Mouse (Mus musculus): ENCODE measurements around the gene Smarce1. TPM values are rescaled to one million over a fixed set of nuclear protein-coding genes. Genes with fewer than 3 reads are reported as not detected.

Smarce1 gene
- total and polyA plus RNA-seq, 3 experiments = 149 to 464 (median 246) TPM

DNA sequence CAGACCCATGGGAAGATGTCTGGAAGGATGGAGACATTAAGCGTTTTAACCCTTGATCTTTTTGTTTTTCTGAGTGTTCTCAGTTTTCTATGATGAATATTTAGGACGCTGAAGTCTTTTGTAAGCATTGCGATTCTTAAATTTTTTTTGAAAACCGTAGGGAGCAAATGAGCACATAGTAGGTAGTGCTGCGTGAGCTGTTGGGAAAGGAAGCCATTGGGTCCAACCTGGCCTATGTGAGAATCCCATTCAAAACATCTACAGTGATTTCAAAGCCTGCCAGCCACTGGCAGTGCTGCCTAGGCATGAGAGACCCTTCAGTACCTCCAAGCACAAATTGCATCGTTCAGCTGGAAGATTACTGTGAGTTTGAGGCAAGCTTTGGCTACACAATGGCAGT lies 60.8 kb downstream of the Smarce1 start:
- Histone ChIP-seq H3K27me3 (replicated peaks) (no peaks in the 10 kb centered on the region), H3K4me1 (ENCODE audit: control insufficient read depth in 1 of 2, insufficient read depth in 2 of 2) (peaks cover 21 to 67% of the 10 kb centered on the region in 2 experiments), H3K9me3 (replicated peaks; ENCODE audit: low read length) (peaks cover 18% of the 10 kb centered on the region), H3K36me3 (replicated peaks in 1 of 2; ENCODE audit: control insufficient read depth in 1 of 2, insufficient read depth in 1 of 2, low read length in 1 of 2) (peaks cover 16 to 20% of the 10 kb centered on the region in 2 experiments), H3K9ac (ENCODE audit: insufficient read depth, low read depth) (peak overlapping the region; percentile 48; the same call in 1 of the 2 replicates), H3K79me2 (replicated peaks; ENCODE audit: control insufficient read depth, extremely low read depth, insufficient read depth, poor library complexity, severe bottlenecking) (no peaks in the 10 kb centered on the region), H3K4me2 (ENCODE audit: insufficient read depth, low read depth, poor library complexity, severe bottlenecking) (peak overlapping the region; percentile 68), H3K27ac (ENCODE audit: insufficient read depth, low read depth) (peak overlapping the region; percentile 100), H3K4me3 (replicated peaks in 1 of 3; ENCODE audit: low read depth in 2 of 3, low read length in 2 of 3, poor library complexity in 1 of 3) (peak overlapping the region in 1 of 3 experiments; percentile 17)
- in situ Hi-C loops (cut with MboI; ENCODE audit: low pct_ligation_motif_present, low pct_unique_long_range_greater_than_20kb, low sequenced_read_pairs) (loop anchor here (5.0 kb wide), 1 partner anchor 77 kb away; no protein-coding TSS in a partner anchor), dilution Hi-C loops (cut with MboI; ENCODE audit: extremely low pct_ligation_motif_present, extremely low pct_unique_long_range_greater_than_20kb, low sequenced_read_pairs) (no loop called here)
- TF ChIP-seq MYC (IDR thresholded peaks at IDR 0.05; ENCODE audit: low read depth, low read length) = no peak
- TF ChIP-seq ZKSCAN1 (IDR thresholded peaks at IDR 0.05; ENCODE audit: borderline replicate concordance, low read depth, low read length) = peak; percentile 94
- DNase-seq (ENCODE audit: extremely low read depth) = no peak

- TF ChIP-seq BHLHE40 (IDR thresholded peaks at IDR 0.05; ENCODE audit: low read depth, low read length) (peak; percentile 32; the same call in 1 of the 2 replicates), TBP (conservative IDR thresholded peaks at IDR 0.05; ENCODE audit: low read depth, low read length) (peak; percentile 71; the same call in 1 of the 2 replicates), SIN3A (IDR thresholded peaks at IDR 0.05; ENCODE audit: low read length) (no peak), IRF4 (IDR thresholded peaks at IDR 0.05; ENCODE audit: low read depth, low read length) (no peak), EP300 (IDR thresholded peaks at IDR 0.05; ENCODE audit: low read length) (peak; percentile 33; the same call in 1 of the 2 replicates), ETS1 (conservative IDR thresholded peaks at IDR 0.05; ENCODE audit: low read depth, low read length) (peak; percentile 18; the same call in 1 of the 2 replicates), CTCF (conservative IDR thresholded peaks at IDR 0.05 in 1 of 2, IDR thresholded peaks at IDR 0.05 in 1 of 2; ENCODE audit: low read depth in 2 of 2, low read length in 2 of 2) (0 out of 4 replicates have a peak, but pooled peaks of 1 of the 2 experiments have one; percentile 17), POLR2A (IDR thresholded peaks at IDR 0.05; ENCODE audit: low read depth, low read length) (peak; percentile 36; the same call in 1 of the 2 replicates), MXI1 (IDR thresholded peaks at IDR 0.05; ENCODE audit: low read depth, low read length) (no peak)
- Histone ChIP-seq H3K9ac (ENCODE audit: insufficient read depth, low read depth) (no peak overlapping the region), H3K79me2 (replicated peaks; ENCODE audit: control insufficient read depth, extremely low read depth, insufficient read depth, poor library complexity, severe bottlenecking) (no peaks in the 10 kb centered on the region), H3K36me3 (replicated peaks in 1 of 2; ENCODE audit: control insufficient read depth in 1 of 2, insufficient read depth in 1 of 2, low read length in 1 of 2) (peaks cover 16 to 20% of the 10 kb centered on the region in 2 experiments), H3K4me3 (replicated peaks in 1 of 3; ENCODE audit: low read depth in 2 of 3, low read length in 2 of 3, poor library complexity in 1 of 3) (no peak overlapping the region), H3K27me3 (replicated peaks) (no peaks in the 10 kb centered on the region), H3K4me1 (ENCODE audit: control insufficient read depth in 1 of 2, insufficient read depth in 2 of 2) (peaks cover 21 to 73% of the 10 kb centered on the region in 2 experiments), H3K27ac (ENCODE audit: insufficient read depth, low read depth) (peak overlapping the region; percentile 59), H3K4me2 (ENCODE audit: insufficient read depth, low read depth, poor library complexity, severe bottlenecking) (0 out of 2 replicates have a peak overlapping the region, but pooled peaks have one; percentile 4), H3K9me3 (replicated peaks; ENCODE audit: low read length) (peaks cover 18% of the 10 kb centered on the region)
- DNase-seq (ENCODE audit: extremely low read depth) = no peak
- dilution Hi-C loops (cut with MboI; ENCODE audit: extremely low pct_ligation_motif_present, extremely low pct_unique_long_range_greater_than_20kb, low sequenced_read_pairs) = no loop called here
- in situ Hi-C loops (cut with MboI; ENCODE audit: low pct_ligation_motif_present, low pct_unique_long_range_greater_than_20kb, low sequenced_read_pairs) = no loop called here
These were observed 61.4 kb downstream of the Smarce1 start for GRCm38 (mm10) chr11:99169438-99169837.

DNA sequence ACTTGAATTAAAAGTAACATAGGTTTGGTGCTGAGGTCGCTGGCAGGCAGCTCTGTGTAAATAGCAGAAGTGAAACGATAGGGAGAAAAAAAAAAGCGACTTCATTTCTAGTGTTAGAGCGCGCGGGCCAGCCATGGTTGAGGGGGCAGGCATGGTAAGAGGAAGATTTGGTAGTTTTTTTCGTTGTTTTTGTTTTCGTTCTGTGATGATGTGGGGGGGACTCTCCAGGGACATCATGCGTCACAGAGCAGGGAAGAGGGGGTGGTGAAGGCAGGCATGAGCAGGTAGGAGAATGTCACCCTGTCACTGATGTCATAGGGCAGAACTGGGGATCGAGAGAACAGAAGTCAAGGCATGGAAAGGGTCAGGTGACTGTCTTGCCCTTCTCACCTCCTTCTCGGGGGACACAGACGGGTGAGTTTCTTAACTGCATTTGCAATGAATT lies 62.8 kb downstream of the Smarce1 start:
- Histone ChIP-seq H3K79me2 (replicated peaks; ENCODE audit: control insufficient read depth, extremely low read depth, insufficient read depth, poor library complexity, severe bottlenecking) (no peaks in the 10 kb centered on the region), H3K9ac (ENCODE audit: insufficient read depth, low read depth) (peak overlapping the region; percentile 46), H3K9me3 (replicated peaks; ENCODE audit: low read length) (peaks cover 9% of the 10 kb centered on the region), H3K4me1 (ENCODE audit: control insufficient read depth in 1 of 2, insufficient read depth in 2 of 2) (peaks cover 27 to 87% of the 10 kb centered on the region in 2 experiments), H3K36me3 (replicated peaks in 1 of 2; ENCODE audit: control insufficient read depth in 1 of 2, insufficient read depth in 1 of 2, low read length in 1 of 2) (peaks cover 8 to 12% of the 10 kb centered on the region in 2 experiments), H3K27ac (ENCODE audit: insufficient read depth, low read depth) (peak overlapping the region; percentile 95), H3K4me2 (ENCODE audit: insufficient read depth, low read depth, poor library complexity, severe bottlenecking) (peak overlapping the region; percentile 64), H3K27me3 (replicated peaks) (no peaks in the 10 kb centered on the region), H3K4me3 (replicated peaks in 1 of 3; ENCODE audit: low read depth in 2 of 3, low read length in 2 of 3, poor library complexity in 1 of 3) (peak overlapping the region; percentile 30 to 41 (median 34))
- in situ Hi-C loops (cut with MboI; ENCODE audit: low pct_ligation_motif_present, low pct_unique_long_range_greater_than_20kb, low sequenced_read_pairs) (no loop called here), dilution Hi-C loops (cut with MboI; ENCODE audit: extremely low pct_ligation_motif_present, extremely low pct_unique_long_range_greater_than_20kb, low sequenced_read_pairs) (no loop called here)
- peak; percentile 95 for DNase-seq (ENCODE audit: extremely low read depth)
- TF ChIP-seq NELFE (IDR thresholded peaks at IDR 0.05; ENCODE audit: low read depth, low read length) = peak; percentile 38; the same call in 1 of the 2 replicates
- no peak for TF ChIP-seq SMC3 (IDR thresholded peaks at IDR 0.05; ENCODE audit: low read depth, low read length)
- peak; percentile 57; the same call in 1 of the 2 replicates for TF ChIP-seq POLR2AphosphoS2 (IDR thresholded peaks at IDR 0.05; ENCODE audit: low read depth, low read length)
- peak; percentile 99 for TF ChIP-seq ZNF384 (IDR thresholded peaks at IDR 0.05; ENCODE audit: low read depth, low read length)
- no peak; the same call in 1 of the 2 replicates for TF ChIP-seq GABPA (IDR thresholded peaks at IDR 0.05; ENCODE audit: insufficient replicate concordance, low read depth, low read length)
- peak; percentile 62; the same call in 1 of the 2 replicates for TF ChIP-seq ELF1 (IDR thresholded peaks at IDR 0.05; ENCODE audit: low read depth, low read length)
- TF ChIP-seq CTCF (conservative IDR thresholded peaks at IDR 0.05 in 1 of 2, IDR thresholded peaks at IDR 0.05 in 1 of 2; ENCODE audit: low read depth in 2 of 2, low read length in 2 of 2) = no peak
- no peak for TF ChIP-seq PAX5 (IDR thresholded peaks at IDR 0.05; ENCODE audit: low read length)
- peak; percentile 86; the same call in 1 of the 2 replicates for TF ChIP-seq CHD1 (IDR thresholded peaks at IDR 0.05; ENCODE audit: low read depth, low read length)
- peak; percentile 49 for TF ChIP-seq POLR2A (IDR thresholded peaks at IDR 0.05; ENCODE audit: low read depth, low read length)
- TF ChIP-seq USF1 (IDR thresholded peaks at IDR 0.05; ENCODE audit: low read depth, low read length) = peak; percentile 75
- peak; percentile 90 for TF ChIP-seq MXI1 (IDR thresholded peaks at IDR 0.05; ENCODE audit: low read depth, low read length)
- peak; percentile 83 for TF ChIP-seq MAX (IDR thresholded peaks at IDR 0.05; ENCODE audit: low read length)
- 0 out of 2 replicates have a peak, but pooled peaks have one; percentile 71 for TF ChIP-seq E2F4 (IDR thresholded peaks at IDR 0.05; ENCODE audit: insufficient replicate concordance, low read depth, low read length)
- peak; percentile 95 for TF ChIP-seq SIN3A (IDR thresholded peaks at IDR 0.05; ENCODE audit: low read length)
- no peak for TF ChIP-seq ZC3H11A (IDR thresholded peaks at IDR 0.05; ENCODE audit: low read depth, low read length)
- peak; percentile 52; the same call in 1 of the 2 replicates for TF ChIP-seq NRF1 (IDR thresholded peaks at IDR 0.05; ENCODE audit: low read depth, low read length)
- TF ChIP-seq ZKSCAN1 (IDR thresholded peaks at IDR 0.05; ENCODE audit: borderline replicate concordance, low read depth, low read length) = no peak

All from CH12.LX (cell line).